Mouse (Mus musculus) G1E (cell line): ENCODE measurements around the gene Inpp5a.

ENCODE experiments used
- CTCF ChIP-seq: IDR thresholded peaks from 2 replicates; pipeline ENCODE4 v1.5.1; 2012; ENCODE audit warnings: low read depth, low read length, inconsistent platforms, mixed read lengths
- GATA1 ChIP-seq: IDR thresholded peaks from 2 replicates; pipeline ENCODE4 v1.6.1; 2012; ENCODE audit warnings: borderline replicate concordance, low read length, inconsistent platforms, mixed read lengths
- GATA2 ChIP-seq: IDR thresholded peaks from 2 replicates; pipeline ENCODE4 v1.6.1; 2012; ENCODE audit warnings: low read depth, low read length, inconsistent platforms, borderline replicate concordance
- POLR2AphosphoS5 ChIP-seq: IDR thresholded peaks from 2 replicates; pipeline ENCODE4 v1.6.1; 2012; ENCODE audit warnings: low read depth, low read length, inconsistent platforms; ENCODE audit not compliant: insufficient replicate concordance
- TAL1 ChIP-seq: conservative IDR thresholded peaks from 2 replicates; pipeline ENCODE4 v1.6.1; 2012; ENCODE audit warnings: low read depth, low read length, inconsistent platforms, mixed read lengths

DNA sequence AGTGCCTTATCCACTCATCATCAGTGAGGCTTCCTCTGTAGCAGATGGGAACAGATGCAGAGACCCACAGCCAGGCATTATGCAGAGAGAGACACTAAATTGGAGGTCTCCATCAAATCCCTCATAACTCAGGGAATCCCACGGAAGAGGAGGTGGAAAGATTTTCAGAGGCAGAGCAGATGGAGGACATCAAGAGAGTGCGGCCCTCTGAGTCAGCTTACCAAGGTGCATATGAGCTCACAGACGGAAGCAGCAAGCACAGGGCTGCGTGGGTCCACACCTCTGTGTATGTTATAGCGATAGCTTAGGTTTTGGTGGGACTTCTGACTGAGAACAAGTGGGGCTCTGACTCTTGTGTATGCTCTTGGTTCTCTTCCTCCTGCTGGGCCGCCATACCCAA is 33.9 kb downstream of the Inpp5a start:
- no peak for TF ChIP-seq CTCF
- TF ChIP-seq TAL1, result no peak
- TF ChIP-seq POLR2AphosphoS5, result no peak
- no peak for TF ChIP-seq GATA1
- TF ChIP-seq GATA2, result no peak
